Mouse (Mus musculus) forebrain, embryonic 10.5 days (tissue): ENCODE measurements around the gene Slc8a3. TPM values are rescaled to one million over a fixed set of nuclear protein-coding genes. Genes with fewer than 3 reads are reported as not detected.
"Not testable (repeated sequence)": the region's sequence is repeated elsewhere in the genome, so short reads cannot be mapped to it uniquely, and the experiment has no call there.

Source experiments
- DNase-seq: peaks from one replicate; pipeline ENCODE4 v3.0.0-alpha.2; 2017; ENCODE audit warnings: low spot score; ENCODE audit errors: extremely low spot score
- H3K27ac ChIP-seq: fragments of 300-500 bp; sonication (generic); 2 replicates; pipeline ENCODE4 v1.5.1; 2016; ENCODE audit warnings: mild to moderate bottlenecking
- H3K27me3 ChIP-seq: fragments of 300-500 bp; sonication (generic); 2 replicates; pipeline ENCODE4 v1.6.1; 2016; ENCODE audit warnings: mild to moderate bottlenecking; ENCODE audit not compliant: poor library complexity, severe bottlenecking
- H3K36me3 ChIP-seq: fragments of 300-500 bp; sonication (generic); replicated peaks from 2 replicates; pipeline ENCODE4 v1.6.1; 2016; ENCODE audit warnings: mild to moderate bottlenecking, moderate library complexity
- H3K4me1 ChIP-seq: fragments of 300-500 bp; sonication (generic); 2 replicates; pipeline ENCODE4 v1.6.1; 2016
- H3K4me3 ChIP-seq: fragments of 300-500 bp; sonication (generic); 2 replicates; pipeline ENCODE4 v1.5.1; 2016; ENCODE audit warnings: mild to moderate bottlenecking, moderate library complexity
- H3K9me3 ChIP-seq: fragments of 300-500 bp; sonication (generic); 2 replicates; pipeline ENCODE4 v1.6.1; 2016; ENCODE audit warnings: mild to moderate bottlenecking, moderate library complexity
- WGBS: fragments of 180-500 bp; shearing (Covaris S2); methylation state at CpG from one replicate; pipeline ENCODE4 v1.1.7; 2016; 5-methylcytosine and 5-hydroxymethylcytosine counted together
- polyA plus RNA-seq: library from polyadenylated mRNA; unstranded; fragments of >200 nt; fragmentation: Nextera tagmentation; extraction: Ambion mirVana; gene quantifications from 2 replicates; pipeline ENCODE4 v1.2.1, GENCODE M21; 2016

The Slc8a3 gene
- polyA plus RNA-seq = 0.67 and 0.90 TPM in 2 replicates

DNA sequence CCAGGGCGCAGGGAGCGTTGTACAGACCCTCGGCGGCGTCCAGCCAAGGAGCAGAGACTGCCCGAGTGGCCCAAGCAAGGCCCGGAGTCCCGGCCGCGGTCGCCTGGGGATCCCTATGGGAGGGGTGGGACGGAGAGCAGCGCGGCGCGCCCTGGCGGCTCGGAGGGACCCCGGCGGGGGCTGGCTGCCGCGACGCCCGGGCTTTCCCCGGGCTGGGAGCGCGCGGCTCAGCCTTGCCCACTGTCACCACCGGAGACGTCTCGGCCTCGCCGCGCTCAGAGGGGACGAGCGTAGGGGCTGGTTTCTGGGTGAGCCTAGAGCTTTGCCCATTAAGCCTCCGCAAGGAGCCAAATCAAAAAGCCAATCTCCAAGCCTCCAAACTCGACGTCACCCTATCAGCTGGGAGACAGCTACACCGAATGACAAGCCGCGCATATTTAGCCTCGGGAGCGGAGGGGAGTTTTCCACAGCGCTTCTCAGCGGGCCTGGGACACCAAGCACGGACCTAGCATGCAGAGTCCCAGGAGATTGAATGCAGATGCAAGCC is at the start of gene Slc8a3:
Gene Slc8a3 (minus strand): TSS at position 306 of the 547 bp plus-strand sequence.
- H3K4me1 ChIP-seq = peaks cover 29% of the 10 kb centered on the region
- H3K4me3 ChIP-seq = peak within 1 kb of the TSS; percentile 75
- peak within 1 kb of the TSS; percentile 83 for H3K27ac ChIP-seq
- H3K27me3 ChIP-seq = peaks cover 40% of the 10 kb centered on the region
- DNase-seq = peak; percentile 67
- H3K9me3 ChIP-seq = no peaks in the 10 kb centered on the region
- under 1% methylated on average over 47 of the region's 47 CpGs for WGBS
- H3K36me3 ChIP-seq = no peaks in the 10 kb centered on the region

DNA sequence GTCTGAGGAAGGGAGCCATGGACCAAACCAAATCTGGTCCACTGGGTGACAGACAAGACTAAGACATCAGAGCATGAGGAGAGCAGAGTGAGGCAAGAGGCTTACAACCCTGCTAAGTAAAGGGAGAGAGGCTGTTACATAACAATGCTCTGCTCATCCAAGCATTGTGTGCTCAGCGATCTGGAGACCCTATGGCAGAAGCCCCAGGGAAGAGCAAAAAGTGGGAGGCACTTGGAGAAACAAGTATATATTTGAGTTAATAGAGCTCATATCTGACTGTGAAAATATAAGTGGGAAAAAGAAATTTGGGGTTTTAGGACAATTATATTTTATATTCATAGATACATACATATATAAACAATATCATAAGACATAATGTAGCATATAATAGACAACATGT is 46.4 kb upstream of the Slc8a3 start, which contains the start of gene Gm4787:
Gene Gm4787 (minus strand): TSS at position 101 of the 400 bp plus-strand sequence.
- H3K27me3 ChIP-seq = not testable (repeated sequence)

GRCm38 (mm10) chr12:81333841-81334240 is 861 bp upstream of the Slc8a3 start:
- 69% methylated on average over 5 of the region's 5 CpGs for WGBS
- Histone ChIP-seq H3K36me3 (no peaks in the 10 kb centered on the region), H3K9me3 (no peaks in the 10 kb centered on the region), H3K4me3 (peak overlapping the region; percentile 75; the same call in 1 of the 2 replicates), H3K27ac (no peak overlapping the region), H3K27me3 (peaks cover 40% of the 10 kb centered on the region), H3K4me1 (peaks cover 29% of the 10 kb centered on the region)
- no peak for DNase-seq

More for the DNA sequence above, 46.4 kb upstream of the Slc8a3 start, which contains the start of gene Gm4787:
- not testable (repeated sequence) for H3K4me1 ChIP-seq, H3K27ac ChIP-seq, H3K4me3 ChIP-seq, H3K36me3 ChIP-seq, DNase-seq, H3K9me3 ChIP-seq
- WGBS = 88% methylated on average over 1 of the region's 1 CpGs

DNA sequence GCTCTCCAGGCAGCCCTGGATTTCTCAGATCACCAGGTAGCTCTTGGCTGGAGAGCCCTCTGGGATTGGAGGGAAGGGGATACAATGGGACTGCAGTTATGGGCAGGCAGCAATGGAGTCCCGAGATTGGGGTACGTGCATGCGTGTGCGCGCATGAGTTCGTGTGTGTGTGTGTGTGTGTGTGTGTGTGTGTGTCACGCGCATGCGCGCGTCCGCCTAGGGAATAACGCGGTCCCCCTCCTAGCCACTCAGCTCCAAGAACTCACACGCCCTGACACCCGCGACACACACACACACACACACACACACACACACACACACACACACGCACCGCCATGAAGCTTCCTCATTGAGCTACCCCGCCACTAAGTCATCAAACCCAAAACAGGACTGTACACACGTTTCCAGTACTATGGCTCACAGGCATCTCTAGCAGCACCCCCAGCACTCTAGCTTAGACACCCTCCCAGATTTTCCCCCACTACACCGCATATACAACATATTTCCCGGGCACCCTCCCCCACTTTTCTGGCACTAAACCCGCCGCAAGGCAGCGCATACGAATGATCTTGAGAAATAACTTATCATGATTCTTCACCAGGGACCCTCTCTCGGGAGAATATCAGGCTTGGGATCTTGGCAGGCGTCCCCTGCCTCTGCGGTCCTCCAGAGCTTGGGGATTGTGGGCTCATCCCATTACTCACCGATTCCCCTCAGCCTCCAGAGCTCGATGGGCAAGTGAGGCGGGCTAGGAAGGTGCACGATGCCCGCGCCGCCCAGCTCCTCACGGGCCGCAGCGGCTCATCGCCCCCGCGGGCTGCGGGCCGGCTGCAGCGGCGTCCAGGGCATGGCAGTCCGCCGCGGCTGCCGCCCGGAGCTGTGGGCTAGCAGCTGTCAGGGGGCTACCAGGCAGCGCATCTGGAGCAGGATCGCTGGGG is 774 bp downstream of the Slc8a3 start:
- Histone ChIP-seq H3K36me3 (no peaks in the 10 kb centered on the region), H3K4me1 (peaks cover 29% of the 10 kb centered on the region)

GRCm38 (mm10) chr12:81331046-81331638 is 1.8 kb downstream of the Slc8a3 start:
- DNase-seq = no peak
- WGBS = 33% methylated on average over 5 of the region's 5 CpGs
- peak overlapping the region; percentile 83 for H3K27ac ChIP-seq

More for the DNA sequence above, 774 bp downstream of the Slc8a3 start:
- Histone ChIP-seq H3K27ac (peak overlapping the region; percentile 83), H3K4me3 (peak overlapping the region; percentile 75), H3K27me3 (peaks cover 40% of the 10 kb centered on the region), H3K9me3 (no peaks in the 10 kb centered on the region)
- 2% methylated on average over 51 of the region's 54 CpGs for WGBS
- DNase-seq = peak; percentile 73

DNA sequence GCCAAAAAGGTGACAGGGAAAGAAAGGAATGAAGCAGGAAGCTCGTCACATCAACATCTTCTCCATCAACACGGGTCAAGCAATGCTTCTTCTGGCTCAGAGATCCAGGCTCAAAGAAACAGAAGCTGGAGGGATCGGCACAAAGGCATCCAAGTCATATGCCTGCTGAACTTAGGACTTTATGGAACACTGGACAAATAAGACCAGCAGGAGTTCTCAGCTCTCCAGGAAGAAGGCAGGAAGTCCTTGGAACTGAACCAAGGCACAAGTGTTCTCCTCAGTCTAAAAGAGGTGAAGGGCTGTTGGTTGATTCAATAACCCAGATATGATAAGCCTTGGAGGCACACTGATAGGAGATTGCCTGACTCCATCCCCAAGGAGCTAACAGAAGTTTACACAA is 8.0 kb downstream of the Slc8a3 start:
- WGBS = 87% methylated on average over 3 of the region's 3 CpGs
- no peak overlapping the region for H3K4me3 ChIP-seq
- no peaks in the 10 kb centered on the region for H3K27me3 ChIP-seq
- no peak overlapping the region for H3K27ac ChIP-seq
- H3K9me3 ChIP-seq = no peaks in the 10 kb centered on the region
- peaks cover 7% of the 10 kb centered on the region for H3K4me1 ChIP-seq
- no peaks in the 10 kb centered on the region for H3K36me3 ChIP-seq
- DNase-seq = no peak

More at GRCm38 (mm10) chr12:81331046-81331638, 1.8 kb downstream of the Slc8a3 start:
- Histone ChIP-seq H3K4me1 (peaks cover 29% of the 10 kb centered on the region), H3K9me3 (no peaks in the 10 kb centered on the region), H3K27me3 (peaks cover 40% of the 10 kb centered on the region), H3K4me3 (peak overlapping the region; percentile 75), H3K36me3 (no peaks in the 10 kb centered on the region)

DNA sequence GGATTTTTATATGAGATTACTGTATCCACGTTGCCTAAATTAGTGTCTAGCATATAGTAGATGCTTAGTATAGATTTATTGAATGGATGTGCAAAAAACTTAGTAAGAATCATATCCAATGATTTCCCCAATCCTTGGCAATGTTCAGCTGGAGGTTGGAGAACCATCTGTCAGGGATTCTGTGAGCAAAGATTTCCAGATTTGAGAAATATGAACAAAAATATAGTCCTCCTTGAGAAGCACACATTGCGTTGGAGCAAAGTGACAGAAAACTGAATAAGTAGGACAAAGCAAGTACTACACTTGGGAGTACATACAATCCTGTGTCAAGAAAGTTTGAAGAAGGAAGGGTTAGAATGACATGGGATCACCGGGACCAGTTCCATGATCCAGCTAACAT is 8.9 kb downstream of the Slc8a3 start:
- no peaks in the 10 kb centered on the region for H3K36me3 ChIP-seq
- H3K4me3 ChIP-seq = no peak overlapping the region
- H3K4me1 ChIP-seq = peaks cover 7% of the 10 kb centered on the region
- H3K27me3 ChIP-seq = no peaks in the 10 kb centered on the region
- no peaks in the 10 kb centered on the region for H3K9me3 ChIP-seq
- WGBS = 93% methylated on average over 3 of the region's 3 CpGs
- no peak overlapping the region for H3K27ac ChIP-seq
- DNase-seq = no peak

GRCm38 (mm10) chr12:81321021-81321420 is 12.0 kb downstream of the Slc8a3 start:
- Histone ChIP-seq H3K9me3 (no peaks in the 10 kb centered on the region), H3K36me3 (no peaks in the 10 kb centered on the region), H3K27ac (no peak overlapping the region), H3K27me3 (no peaks in the 10 kb centered on the region), H3K4me3 (no peak overlapping the region), H3K4me1 (peaks cover 15% of the 10 kb centered on the region)
- DNase-seq = no peak
- WGBS = 86% methylated on average over 1 of the region's 1 CpGs

DNA sequence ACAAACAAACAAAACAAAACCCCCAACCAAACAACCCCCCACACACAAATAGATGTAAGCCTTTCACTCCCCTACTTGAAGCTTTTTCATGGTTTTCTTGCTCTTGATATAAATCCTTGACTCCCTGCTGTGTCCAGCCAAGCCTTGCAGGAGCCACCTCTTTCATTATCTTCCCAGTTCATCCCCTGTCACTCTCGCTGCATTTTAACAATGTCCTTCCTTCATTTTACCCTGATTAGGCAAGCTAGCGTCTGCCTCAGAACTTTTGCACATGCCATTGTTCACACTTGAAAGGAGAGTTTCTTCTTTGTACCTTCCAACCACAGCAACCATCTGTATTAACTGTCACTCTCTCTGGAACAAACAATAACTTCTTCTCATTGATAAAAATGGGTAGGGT is 15.2 kb downstream of the Slc8a3 start:
- Histone ChIP-seq H3K27me3 (no peaks in the 10 kb centered on the region), H3K36me3 (no peaks in the 10 kb centered on the region), H3K27ac (no peak overlapping the region), H3K4me1 (peaks cover 15% of the 10 kb centered on the region), H3K4me3 (no peak overlapping the region), H3K9me3 (no peaks in the 10 kb centered on the region)
- WGBS = 7% methylated on average over 2 of the region's 2 CpGs
- no peak for DNase-seq

GRCm38 (mm10) chr12:81315953-81316352 is 17.0 kb downstream of the Slc8a3 start:
- no peak for DNase-seq
- H3K27ac ChIP-seq = no peak overlapping the region
- H3K4me3 ChIP-seq = no peak overlapping the region
- H3K27me3 ChIP-seq = no peaks in the 10 kb centered on the region
- H3K4me1 ChIP-seq = peaks cover 11% of the 10 kb centered on the region
- no peaks in the 10 kb centered on the region for H3K36me3 ChIP-seq
- 93% methylated on average over 5 of the region's 5 CpGs for WGBS
- H3K9me3 ChIP-seq = no peaks in the 10 kb centered on the region

GRCm38 (mm10) chr12:81303626-81304025 is 29.4 kb downstream of the Slc8a3 start:
- no peaks in the 10 kb centered on the region for H3K36me3 ChIP-seq
- no peaks in the 10 kb centered on the region for H3K4me1 ChIP-seq
- no peaks in the 10 kb centered on the region for H3K27me3 ChIP-seq
- H3K9me3 ChIP-seq = no peaks in the 10 kb centered on the region
- 85% methylated on average over 5 of the region's 5 CpGs for WGBS
- H3K27ac ChIP-seq = no peak overlapping the region
- DNase-seq = no peak
- no peak overlapping the region for H3K4me3 ChIP-seq

GRCm38 (mm10) chr12:81294613-81295012 is 38.4 kb downstream of the Slc8a3 start:
- Histone ChIP-seq H3K4me1 (peaks cover 6% of the 10 kb centered on the region; the same call in 1 of the 2 replicates), H3K27me3 (no peaks in the 10 kb centered on the region), H3K27ac (no peak overlapping the region), H3K4me3 (no peak overlapping the region), H3K36me3 (no peaks in the 10 kb centered on the region), H3K9me3 (no peaks in the 10 kb centered on the region)
- WGBS = 20% methylated on average over 5 of the region's 5 CpGs
- no peak for DNase-seq
